Mouse (Mus musculus) megakaryocyte, embryonic 14.5 days (primary cell): ENCODE measurements around the gene Ptpn14. TPM values are rescaled to one million over a fixed set of nuclear protein-coding genes. Genes with fewer than 3 reads are reported as not detected.

Experiments used
- H3K27me3 ChIP-seq: replicated peaks from 2 replicates; pipeline ENCODE3; 2012; ENCODE audit warnings: inconsistent platforms
- H3K36me3 ChIP-seq: replicated peaks from 2 replicates; pipeline ENCODE3; 2012; ENCODE audit warnings: low read length, inconsistent platforms, mixed read lengths
- H3K4me1 ChIP-seq: 2 replicates; pipeline ENCODE4 v1.6.1; 2012; ENCODE audit warnings: inconsistent platforms
- H3K4me3 ChIP-seq: replicated peaks from 2 replicates; pipeline ENCODE3; 2012; ENCODE audit warnings: moderate library complexity, mild to moderate bottlenecking, inconsistent platforms
- H3K9me3 ChIP-seq: 2 replicates; pipeline ENCODE4 v1.6.1; 2012; ENCODE audit warnings: inconsistent platforms
- FLI1 ChIP-seq: IDR thresholded peaks from 2 replicates; pipeline ENCODE4 v1.6.1; 2012; ENCODE audit warnings: low read length, inconsistent platforms, mixed read lengths
- GATA1 ChIP-seq: IDR thresholded peaks from 3 replicates; pipeline ENCODE4 v1.6.1; 2012; ENCODE audit warnings: mixed read lengths, low read length, inconsistent platforms, borderline replicate concordance
- polyA plus RNA-seq: library from polyadenylated mRNA; stranded (reverse); fragments of >175 nt; gene quantifications from 2 replicates; pipeline ENCODE4 v1.2.3, GENCODE M21; 2012; ENCODE audit warnings: low replicate concordance; ENCODE audit not compliant: insufficient read depth

Ptpn14 gene
- polyA plus RNA-seq, 1 experiment, result 0.15 TPM

DNA sequence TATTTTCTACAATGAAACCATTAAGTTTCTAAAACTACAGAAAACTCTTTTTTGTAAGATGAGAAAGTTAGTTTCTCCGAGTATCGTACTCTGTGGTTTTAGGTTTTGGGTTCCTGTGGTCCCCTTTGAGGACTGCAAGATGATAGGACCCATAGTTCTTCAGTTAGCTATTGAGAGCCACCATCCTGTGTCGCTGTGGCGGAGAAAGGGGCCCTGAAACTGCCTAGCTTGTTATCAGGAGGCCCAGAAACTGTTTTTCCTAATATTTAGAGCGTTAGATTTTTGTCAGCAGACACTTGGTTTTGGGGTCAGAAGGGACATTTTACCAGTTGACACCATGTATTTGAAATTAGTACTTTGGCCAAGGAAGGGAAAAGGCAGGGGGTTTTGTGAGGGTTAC is 127.7 kb downstream of the Ptpn14 start:
- H3K9me3 ChIP-seq, result peaks cover 18% of the 10 kb centered on the region
- peaks cover 32% of the 10 kb centered on the region for H3K4me1 ChIP-seq
- H3K27me3 ChIP-seq, result peaks cover 4% of the 10 kb centered on the region
- H3K36me3 ChIP-seq, result no peaks in the 10 kb centered on the region
- TF ChIP-seq GATA1 (no peak), FLI1 (no peak)
- peak overlapping the region; percentile 7 for H3K4me3 ChIP-seq

DNA sequence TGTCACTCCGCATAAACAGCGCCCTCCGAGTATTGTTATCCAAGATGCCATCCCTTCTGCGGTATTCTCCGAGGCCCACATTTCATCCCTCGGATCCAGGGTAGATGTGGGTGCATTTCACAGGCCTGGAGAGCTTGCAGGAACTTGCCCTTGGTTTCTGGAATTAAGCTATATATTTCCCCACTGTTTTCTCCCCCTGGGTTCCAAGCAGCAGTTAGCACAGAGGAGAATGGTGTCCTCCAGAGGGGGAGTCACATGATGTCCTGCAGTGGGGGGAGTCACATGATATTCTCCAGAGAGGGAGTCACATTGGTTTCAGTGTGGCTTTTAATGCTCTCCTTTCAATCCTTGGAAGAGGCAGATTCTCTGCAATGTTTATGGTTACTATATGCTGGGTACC is 130.3 kb downstream of the Ptpn14 start:
- TF ChIP-seq GATA1 (no peak), FLI1 (no peak)
- Histone ChIP-seq H3K27me3 (peaks cover 3% of the 10 kb centered on the region), H3K4me3 (no peak overlapping the region), H3K36me3 (no peaks in the 10 kb centered on the region), H3K9me3 (peaks cover 9% of the 10 kb centered on the region), H3K4me1 (peaks cover 43% of the 10 kb centered on the region)

DNA sequence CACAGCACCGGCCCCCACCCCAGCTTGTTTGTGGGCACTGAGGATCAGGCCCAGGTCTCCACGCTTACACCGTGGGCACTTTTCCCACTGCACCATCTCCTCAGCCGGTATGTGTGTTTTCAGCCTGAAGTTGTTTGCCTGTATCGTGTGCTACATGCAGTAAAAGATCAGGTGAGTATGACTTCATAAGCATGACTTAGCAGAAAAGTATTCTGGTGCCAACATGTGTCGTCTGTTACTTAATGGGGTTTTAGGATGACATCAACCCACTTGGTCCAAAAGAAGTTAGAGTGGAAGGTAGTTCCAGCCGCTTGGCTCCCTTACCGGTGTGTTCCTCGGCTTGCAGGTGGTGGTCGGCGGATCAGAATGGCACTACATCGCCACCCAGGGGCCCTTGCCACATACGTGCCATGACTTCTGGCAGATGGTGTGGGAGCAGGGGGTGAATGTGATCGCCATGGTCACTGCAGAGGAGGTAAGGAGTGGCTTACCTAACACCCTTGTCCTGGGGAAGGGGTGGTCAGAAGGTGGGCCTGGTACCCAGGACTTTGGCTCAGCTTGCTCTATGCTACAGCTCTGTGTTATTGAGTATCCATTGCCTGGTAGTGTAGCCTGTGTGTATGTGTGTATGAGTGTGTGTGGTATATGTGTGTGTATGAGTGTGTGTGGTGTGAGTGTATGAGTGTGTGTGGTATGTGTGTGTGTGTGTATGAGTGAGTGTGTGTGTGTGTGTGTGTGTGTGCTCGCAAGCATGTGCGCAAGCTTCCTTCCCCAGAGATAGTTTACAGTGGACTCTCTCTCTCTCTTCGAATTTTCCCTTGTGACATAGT is 132.3 kb downstream of the Ptpn14 start:
- Histone ChIP-seq H3K36me3 (no peaks in the 10 kb centered on the region), H3K27me3 (peaks cover 1% of the 10 kb centered on the region), H3K4me1 (peaks cover 53% of the 10 kb centered on the region), H3K9me3 (peaks cover 9% of the 10 kb centered on the region), H3K4me3 (peak overlapping the region; percentile 46)
- TF ChIP-seq FLI1 (no peak), GATA1 (no peak)

DNA sequence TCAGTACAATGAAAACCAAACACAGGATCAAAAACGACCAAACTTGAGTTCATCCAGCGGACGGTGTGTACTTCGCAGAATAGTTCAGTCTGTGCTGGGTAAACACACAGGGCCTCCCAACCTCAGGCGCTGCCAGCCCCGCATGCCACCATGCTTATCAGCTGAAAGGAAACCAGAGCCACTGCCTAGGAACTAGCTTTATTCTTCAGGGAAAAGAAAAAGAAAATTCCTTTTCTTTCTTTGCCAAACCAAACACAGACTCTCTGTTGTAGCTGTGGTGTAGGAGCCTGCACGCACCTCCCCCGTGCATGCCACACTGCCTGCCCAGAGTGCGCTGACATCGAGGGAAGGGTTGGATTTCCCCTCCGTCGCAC is 132.9 kb downstream of the Ptpn14 start:
- peaks cover 1% of the 10 kb centered on the region for H3K27me3 ChIP-seq
- no peaks in the 10 kb centered on the region for H3K36me3 ChIP-seq
- peak overlapping the region; percentile 75 for H3K4me3 ChIP-seq
- TF ChIP-seq FLI1 (no peak), GATA1 (no peak)
- H3K4me1 ChIP-seq, result peaks cover 56% of the 10 kb centered on the region
- peaks cover 9% of the 10 kb centered on the region for H3K9me3 ChIP-seq

DNA sequence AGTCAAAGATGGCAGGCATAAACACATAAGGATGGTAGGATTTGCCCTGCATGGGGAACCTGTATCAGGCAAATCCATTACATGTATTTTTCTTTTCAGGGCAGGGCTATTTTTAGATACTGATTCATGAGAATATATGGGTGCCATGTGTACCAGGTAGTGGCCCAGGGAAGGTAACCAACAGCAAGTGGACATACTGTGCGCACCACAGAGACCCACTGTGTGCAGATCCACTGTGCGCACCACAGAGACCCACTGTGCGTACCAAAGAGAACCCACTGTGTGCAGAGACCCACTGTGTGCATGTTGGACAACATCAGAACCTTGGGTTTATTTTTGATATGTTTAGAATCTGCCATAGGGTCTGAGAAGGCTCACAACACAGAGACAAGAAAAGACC is 135.7 kb downstream of the Ptpn14 start:
- Histone ChIP-seq H3K4me3 (no peak overlapping the region), H3K36me3 (no peaks in the 10 kb centered on the region), H3K27me3 (no peaks in the 10 kb centered on the region), H3K9me3 (no peaks in the 10 kb centered on the region), H3K4me1 (peaks cover 72% of the 10 kb centered on the region)
- TF ChIP-seq GATA1, result no peak
- TF ChIP-seq FLI1, result no peak

DNA sequence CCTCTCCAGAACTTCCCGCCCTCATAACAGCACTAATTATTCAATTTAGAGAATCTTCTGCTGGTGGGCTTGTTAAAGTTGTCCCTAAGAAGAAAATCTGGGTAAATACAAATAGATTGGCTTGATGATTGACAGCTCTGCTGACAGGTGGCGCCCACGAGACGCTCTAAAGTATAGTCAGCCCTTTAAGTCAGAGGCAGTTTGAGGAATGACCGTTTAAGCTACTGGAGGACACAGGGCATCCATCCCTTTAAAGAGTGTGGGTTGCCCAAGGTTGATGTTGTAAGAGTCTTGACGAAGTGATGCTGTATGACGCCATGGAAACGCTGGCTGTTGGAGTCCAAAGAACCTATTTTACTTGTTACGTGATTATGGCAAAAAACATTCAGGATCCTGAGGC is 136.2 kb downstream of the Ptpn14 start:
- no peak for TF ChIP-seq GATA1
- no peak for TF ChIP-seq FLI1
- no peaks in the 10 kb centered on the region for H3K9me3 ChIP-seq
- no peaks in the 10 kb centered on the region for H3K27me3 ChIP-seq
- H3K4me1 ChIP-seq, result peaks cover 74% of the 10 kb centered on the region
- no peaks in the 10 kb centered on the region for H3K36me3 ChIP-seq
- H3K4me3 ChIP-seq, result no peak overlapping the region

- H3K36me3 ChIP-seq, result no peaks in the 10 kb centered on the region
- peaks cover 79% of the 10 kb centered on the region for H3K4me1 ChIP-seq
- 0 out of 2 replicates have a peak, but pooled peaks cover 5% of the 10 kb centered on the region for H3K9me3 ChIP-seq
- H3K27me3 ChIP-seq, result no peaks in the 10 kb centered on the region
- peak overlapping the region; percentile 62 for H3K4me3 ChIP-seq
- TF ChIP-seq FLI1, result no peak
- TF ChIP-seq GATA1, result no peak
Observed at GRCm38 (mm10) chr1:189864846-189865560, 136.9 kb downstream of the Ptpn14 start.

DNA sequence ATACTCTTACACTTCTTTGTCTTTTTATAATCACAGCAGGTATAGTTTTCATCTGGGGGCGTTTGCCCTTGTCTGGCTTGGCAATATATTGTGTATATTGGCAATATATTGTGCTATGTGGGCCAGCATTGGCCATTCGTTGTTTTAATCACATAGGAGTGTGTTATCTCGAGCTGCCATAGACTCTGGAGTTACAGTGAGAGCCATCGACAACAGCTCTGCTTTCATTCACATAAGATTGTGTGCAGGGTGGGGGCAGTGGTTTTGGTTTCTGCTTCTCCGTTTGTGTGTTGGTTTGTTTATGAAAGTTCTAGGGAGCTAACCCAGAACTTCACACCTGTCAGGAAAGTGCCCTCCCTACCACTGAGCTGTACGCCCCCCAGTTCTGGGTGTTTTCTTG is 138.6 kb downstream of the Ptpn14 start:
- H3K36me3 ChIP-seq, result no peaks in the 10 kb centered on the region
- H3K4me3 ChIP-seq, result peak overlapping the region; percentile 86
- peaks cover 80% of the 10 kb centered on the region for H3K4me1 ChIP-seq
- 0 out of 2 replicates have a peak, but pooled peaks cover 5% of the 10 kb centered on the region for H3K9me3 ChIP-seq
- H3K27me3 ChIP-seq, result no peaks in the 10 kb centered on the region
- TF ChIP-seq FLI1, result no peak
- TF ChIP-seq GATA1, result no peak

GRCm38 (mm10) chr1:189867034-189867433 is 139.0 kb downstream of the Ptpn14 start:
- H3K4me3 ChIP-seq, result peak overlapping the region; percentile 86
- no peaks in the 10 kb centered on the region for H3K36me3 ChIP-seq
- no peaks in the 10 kb centered on the region for H3K27me3 ChIP-seq
- peaks cover 82% of the 10 kb centered on the region for H3K4me1 ChIP-seq
- TF ChIP-seq GATA1 (no peak), FLI1 (no peak)
- 0 out of 2 replicates have a peak, but pooled peaks cover 5% of the 10 kb centered on the region for H3K9me3 ChIP-seq

- Histone ChIP-seq H3K9me3 (0 out of 2 replicates have a peak, but pooled peaks cover 5% of the 10 kb centered on the region), H3K4me3 (peak overlapping the region; percentile 86), H3K27me3 (no peaks in the 10 kb centered on the region), H3K4me1 (peaks cover 80% of the 10 kb centered on the region), H3K36me3 (no peaks in the 10 kb centered on the region)
- TF ChIP-seq FLI1, result no peak
- TF ChIP-seq GATA1, result no peak
Observed at GRCm38 (mm10) chr1:189867497-189867896, 139.4 kb downstream of the Ptpn14 start.
